Mouse (Mus musculus) monocyte, adult 2 months (primary cell): ENCODE measurements around the gene P4hb.

Source experiments
- DNase-seq, 2 experiments: peaks; one replicate each; pipeline ENCODE4 v3.0.0; 2022; ENCODE audit warnings: low spot score in 2 of 2, low read depth in 1 of 2

P4hb gene

DNA sequence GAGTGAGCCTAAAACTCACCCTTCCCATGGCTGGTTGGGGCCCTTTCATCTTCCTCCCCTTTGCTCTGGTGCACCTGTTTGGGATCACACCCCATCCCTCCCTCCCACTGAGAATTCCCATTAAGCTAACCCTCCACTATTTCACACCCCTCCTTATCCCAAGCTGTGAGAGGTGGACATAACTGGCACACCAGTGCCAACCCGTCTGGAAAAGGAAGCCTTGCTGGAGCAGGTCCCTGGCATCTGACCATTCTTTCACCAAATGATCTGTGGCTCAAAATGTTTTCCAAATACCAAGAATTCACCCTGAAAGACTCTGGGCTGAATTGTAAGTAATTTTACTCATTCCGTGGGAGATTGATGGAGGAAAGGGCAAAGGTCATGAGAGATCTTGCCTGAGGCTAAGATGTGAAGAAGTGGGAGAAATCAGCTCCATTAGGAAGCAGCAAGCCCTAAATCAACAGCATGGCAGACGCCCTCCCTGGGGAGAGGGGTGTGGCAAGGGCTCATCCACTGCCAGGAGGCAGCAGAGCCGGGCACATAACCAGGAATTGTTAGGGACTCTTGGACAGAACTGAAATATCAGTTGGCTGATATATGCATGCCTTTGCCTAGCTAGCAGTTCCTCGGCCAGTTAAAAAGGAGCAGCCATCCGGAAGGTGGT lies 60.1 kb downstream of the P4hb start:
- no peak for DNase-seq

DNA sequence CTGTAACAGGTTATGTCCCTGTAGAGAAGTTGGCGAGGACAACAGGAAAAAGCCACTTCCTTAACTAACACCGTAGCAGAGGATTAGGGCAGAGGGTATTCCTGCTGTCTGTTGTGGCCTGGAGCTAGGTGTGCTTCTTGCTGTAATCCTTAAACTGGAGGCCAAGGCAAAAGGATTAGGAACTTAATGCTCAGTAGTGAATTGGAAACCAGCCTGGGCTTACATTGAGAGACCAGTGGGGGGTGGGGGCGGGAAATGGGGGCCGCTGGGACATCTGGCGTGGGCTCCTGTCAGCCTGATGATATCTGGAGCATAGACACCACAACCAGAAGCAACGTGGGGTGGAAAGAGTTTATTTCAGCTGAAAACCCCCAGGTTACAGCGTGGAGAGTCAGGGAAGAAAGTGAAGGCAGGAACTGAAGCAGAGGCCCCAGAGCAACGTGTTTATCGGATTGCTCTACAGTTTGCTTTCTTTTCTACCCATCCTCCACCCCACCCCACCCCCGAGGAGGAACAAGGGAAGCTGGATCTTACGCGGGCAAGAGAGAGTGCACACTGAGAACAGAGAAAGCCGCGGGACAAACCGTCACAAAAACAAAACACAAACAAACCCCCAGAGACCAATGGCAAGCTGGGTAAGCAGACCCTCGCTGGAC lies 62.5 kb downstream of the P4hb start:
- no peak for DNase-seq
